Mouse (Mus musculus): ENCODE data around the gene Borcs6. TPM values are rescaled to one million over a fixed set of nuclear protein-coding genes. Genes with fewer than 3 reads are reported as not detected.
A peak's percentile ranks its signal among the peaks of the same experiment; 100 is the strongest.

The Borcs6 gene
- total RNA-seq, 2 experiments from 2014 or later, result 14.6 to 14.9 TPM

DNA sequence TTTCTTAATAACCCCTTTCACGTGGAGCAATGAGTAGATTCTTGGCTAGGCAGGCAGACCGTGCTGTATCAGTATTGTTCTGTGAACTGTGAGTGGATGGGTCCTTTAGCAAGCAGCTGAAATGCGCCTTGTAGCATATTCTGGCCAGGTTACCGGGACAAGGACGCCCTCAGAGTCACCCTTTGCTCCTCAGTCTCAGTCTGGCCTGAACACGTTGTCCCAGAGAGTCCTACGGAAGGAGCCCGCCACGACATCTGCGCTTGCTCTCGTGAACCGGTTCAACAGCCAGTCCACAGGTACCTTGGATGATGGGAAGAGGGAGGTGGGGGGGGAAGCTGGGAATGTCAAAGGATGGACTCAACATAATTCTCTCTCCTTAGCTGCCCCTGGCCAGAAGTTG is 11.9 kb upstream of the Borcs6 start:
- DNase-seq (ENCODE audit: low spot score in 2 of 2), result no peak

DNA sequence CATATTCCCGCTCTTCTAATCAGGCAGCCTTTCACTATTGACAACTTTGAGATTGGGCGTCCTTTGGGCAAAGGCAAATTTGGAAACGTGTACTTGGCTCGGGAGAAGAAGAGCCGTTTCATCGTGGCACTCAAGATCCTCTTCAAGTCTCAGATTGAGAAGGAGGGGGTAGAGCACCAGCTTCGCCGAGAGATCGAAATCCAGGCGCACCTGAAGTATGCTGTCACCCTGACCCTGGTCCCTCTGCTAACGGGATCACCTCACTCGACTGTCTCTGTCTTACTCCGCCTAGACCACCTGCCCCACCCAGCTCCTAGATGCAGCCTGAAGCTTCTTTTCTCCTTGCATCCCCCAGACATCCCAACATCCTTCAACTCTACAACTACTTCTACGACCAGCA is 11.4 kb upstream of the Borcs6 start:
- no peak for DNase-seq (ENCODE audit: low spot score in 2 of 2)

DNA sequence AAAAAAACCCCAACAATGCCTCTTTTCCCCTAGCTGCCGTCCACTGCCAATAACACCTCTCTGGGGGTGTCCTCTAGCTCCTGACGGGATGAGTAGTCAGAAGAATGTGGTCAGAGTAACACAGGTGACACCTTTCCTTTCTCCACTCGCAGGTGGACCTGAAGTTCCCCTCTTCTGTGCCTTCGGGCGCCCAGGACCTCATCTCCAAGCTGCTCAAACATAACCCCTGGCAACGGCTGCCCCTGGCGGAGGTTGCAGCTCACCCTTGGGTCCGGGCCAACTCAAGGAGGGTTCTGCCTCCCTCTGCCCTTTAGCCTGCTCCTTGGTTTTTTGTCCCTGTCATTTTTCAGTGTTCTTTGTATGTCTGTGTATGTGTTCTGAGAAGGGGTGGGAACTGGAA is 8.8 kb upstream of the Borcs6 start:
- no peak for DNase-seq (ENCODE audit: low spot score in 2 of 2)

DNA sequence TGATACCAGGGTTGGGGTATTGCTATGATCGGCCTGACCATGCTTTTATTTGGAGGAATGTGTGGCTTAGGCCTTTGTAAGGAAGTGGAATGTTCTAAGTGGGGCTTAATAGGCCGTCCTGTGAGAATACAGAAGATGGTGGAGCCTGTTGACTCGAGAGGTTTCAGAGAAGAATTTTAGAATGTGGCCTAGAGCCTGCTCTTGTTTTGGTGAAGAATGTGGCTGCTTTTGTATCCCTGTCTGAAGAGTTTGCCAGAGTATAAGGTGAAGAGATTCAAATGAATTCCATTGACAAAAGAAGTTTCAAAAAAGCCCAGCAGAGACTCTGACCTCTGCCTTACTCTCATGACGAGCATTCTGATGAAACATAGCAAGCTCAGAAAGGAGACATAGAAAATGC is 7.7 kb upstream of the Borcs6 start:
- no peak for DNase-seq (ENCODE audit: low spot score in 2 of 2)

DNA sequence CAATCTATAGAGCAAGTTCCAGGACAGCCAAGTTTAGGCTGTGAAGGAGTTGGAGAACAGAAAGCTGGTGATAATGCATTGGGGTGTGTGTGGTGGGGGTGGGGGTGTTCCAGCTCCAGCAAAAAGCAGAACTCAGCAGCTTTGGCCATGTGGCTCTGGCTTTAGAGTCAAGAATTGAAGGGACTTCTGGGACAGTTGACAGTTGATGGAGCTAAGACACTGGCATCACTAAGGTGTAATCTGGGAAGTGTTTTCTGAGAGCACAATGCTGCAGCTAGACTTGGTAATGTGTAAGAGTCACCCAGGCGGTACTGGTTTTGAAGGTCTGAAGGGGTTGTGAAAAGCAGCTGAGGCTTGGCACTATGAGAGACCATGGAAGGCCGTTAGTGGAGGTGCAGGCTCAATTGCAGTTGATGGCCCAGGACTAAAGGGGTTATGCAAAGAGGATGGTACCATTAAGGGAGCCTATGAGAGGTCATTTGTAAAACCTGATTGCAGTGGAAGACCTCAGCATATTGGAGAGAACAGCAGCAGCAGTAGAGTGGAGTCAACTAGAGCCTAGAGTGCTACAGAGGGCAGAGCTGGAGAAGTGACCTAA is 6.6 kb upstream of the Borcs6 start:
- DNase-seq (ENCODE audit: low spot score in 2 of 2), result no peak

DNA sequence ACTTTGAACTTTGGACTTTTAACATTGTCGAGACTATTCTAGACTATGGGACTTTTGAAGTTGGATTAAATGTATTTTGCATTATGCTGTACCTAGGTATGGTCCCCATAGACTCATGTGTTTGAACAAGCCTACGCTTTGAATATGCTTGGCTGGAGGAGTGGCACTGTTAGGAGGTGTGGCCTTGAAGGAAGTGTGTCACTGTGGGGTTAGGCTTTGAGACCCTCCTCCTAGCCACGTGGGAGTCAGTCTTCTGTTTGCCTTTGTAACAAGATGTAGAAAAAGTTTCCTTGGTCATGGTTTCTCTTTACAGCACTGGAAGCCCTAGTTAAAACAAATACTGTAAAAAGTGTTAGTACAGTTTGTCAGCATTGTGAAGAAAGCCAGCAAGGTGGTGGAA is 5.7 kb upstream of the Borcs6 start:
- no peak for DNase-seq (ENCODE audit: low spot score in 2 of 2)

DNA sequence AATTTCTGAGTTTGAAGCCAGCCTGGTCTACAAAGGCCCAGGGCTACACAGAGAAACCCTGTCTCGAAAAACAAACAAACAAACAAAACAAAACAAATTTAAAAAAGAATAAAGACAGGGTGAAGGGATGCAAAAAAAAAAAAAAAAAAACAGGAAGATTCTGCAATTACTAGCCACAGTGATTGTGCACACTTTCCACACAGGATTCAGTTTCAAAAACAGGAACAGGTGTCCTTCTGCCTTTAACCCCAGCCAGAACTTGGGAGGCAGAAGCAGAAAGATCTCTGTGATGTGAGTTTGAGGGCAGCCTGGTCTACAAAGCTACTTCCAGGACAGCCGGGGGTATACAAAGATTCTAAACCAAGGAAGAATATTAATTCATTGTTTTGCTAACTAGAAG is 1.3 kb upstream of the Borcs6 start:
- DNase-seq (ENCODE audit: low spot score in 2 of 2), result no peak

DNA sequence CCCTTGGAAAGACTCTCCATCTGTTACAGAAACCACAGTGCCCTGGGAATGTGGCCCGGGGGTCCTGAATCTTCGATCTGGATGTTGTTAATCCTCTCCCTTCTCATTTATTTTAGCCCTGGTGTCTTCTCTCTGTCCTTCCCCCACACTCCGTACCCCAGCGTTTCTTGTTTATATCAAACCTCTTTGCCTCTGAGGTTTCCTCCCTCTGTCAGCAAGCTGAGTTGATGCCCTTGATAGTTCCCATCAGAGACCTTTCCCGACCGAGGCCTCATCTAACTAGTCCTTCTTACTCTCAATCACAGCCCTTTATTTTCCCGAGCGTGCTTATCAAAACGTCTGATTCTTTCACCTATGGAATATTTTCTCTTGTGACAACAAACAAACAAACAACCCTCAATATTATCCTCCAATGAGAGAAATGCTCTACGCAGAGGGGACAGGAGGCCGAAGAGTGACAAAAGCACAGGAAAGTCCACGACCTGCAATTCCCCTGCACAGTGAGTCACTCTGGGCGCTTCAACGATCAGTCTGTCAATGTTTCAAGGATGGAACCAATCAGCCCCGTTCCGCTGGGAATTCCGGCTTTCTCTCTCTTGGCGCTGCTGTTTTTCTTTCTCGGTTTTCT is 674 bp upstream of the Borcs6 start:
- no peak for DNase-seq (ENCODE audit: low spot score in 2 of 2)

DNA sequence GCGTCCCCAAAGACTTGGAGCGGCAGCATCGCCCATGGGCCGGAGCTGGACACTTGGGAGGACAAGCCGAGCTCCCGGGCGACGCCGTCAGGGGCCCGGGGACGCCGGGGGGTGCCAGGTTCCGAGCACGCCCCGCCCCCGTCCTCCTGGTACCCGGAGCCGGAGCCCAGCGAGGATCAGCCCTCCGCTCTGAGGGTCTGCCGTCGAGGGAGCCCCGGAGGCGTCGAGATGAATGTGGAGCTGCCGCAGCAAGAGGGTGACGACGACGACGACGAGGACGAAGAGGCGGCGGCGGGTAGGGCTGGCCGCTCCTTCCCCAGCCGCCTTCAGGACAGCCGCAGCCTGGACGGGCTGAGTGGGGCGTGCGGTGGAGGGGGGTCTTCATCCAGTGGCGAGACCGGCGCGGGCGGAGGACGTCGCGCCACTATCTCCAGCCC is 476 bp downstream of the Borcs6 start:
- DNase-seq (ENCODE audit: low spot score in 2 of 2), result peak; percentile 47 to 67

DNA sequence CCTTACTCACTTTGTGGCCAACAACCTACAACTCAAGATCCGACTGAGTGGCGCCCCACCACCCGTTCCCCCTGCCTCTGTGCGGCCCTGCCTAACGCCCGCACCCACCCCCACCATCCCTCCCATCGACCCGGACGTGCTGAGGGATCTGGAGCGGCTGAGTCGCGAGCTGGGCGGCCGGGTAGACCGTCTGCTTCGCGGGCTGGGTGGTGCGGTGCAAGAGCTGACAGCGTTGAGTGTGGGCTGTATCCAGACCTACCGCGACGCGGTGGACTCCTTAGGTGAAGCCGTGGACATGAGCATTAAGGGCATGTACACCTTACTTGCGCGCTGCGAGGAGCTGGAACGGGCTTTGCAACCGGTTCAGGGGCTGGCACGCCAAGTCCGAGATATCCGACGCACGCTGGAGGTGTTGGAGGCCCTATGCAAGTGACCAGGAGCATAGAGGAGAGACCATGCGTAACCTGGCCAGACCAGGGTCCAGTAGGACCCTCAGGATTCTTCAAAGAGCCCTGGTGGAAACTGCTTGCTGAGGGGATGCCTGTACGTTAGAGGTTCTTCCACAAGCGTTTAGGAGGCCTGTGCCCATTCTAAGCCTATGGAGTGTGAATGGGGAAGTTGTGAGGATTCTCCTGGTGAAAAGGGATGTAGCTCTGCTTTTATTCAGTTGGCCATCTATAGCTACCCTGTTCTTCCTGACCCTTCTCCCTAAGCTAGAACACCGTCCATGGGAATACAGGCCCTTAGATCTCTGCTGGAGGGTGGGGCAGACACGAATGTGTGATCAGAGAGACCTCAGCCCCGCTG is 1.1 kb downstream of the Borcs6 start:
- DNase-seq (ENCODE audit: low spot score in 2 of 2), result peak in 1 of 2 experiments; percentile 52

DNA sequence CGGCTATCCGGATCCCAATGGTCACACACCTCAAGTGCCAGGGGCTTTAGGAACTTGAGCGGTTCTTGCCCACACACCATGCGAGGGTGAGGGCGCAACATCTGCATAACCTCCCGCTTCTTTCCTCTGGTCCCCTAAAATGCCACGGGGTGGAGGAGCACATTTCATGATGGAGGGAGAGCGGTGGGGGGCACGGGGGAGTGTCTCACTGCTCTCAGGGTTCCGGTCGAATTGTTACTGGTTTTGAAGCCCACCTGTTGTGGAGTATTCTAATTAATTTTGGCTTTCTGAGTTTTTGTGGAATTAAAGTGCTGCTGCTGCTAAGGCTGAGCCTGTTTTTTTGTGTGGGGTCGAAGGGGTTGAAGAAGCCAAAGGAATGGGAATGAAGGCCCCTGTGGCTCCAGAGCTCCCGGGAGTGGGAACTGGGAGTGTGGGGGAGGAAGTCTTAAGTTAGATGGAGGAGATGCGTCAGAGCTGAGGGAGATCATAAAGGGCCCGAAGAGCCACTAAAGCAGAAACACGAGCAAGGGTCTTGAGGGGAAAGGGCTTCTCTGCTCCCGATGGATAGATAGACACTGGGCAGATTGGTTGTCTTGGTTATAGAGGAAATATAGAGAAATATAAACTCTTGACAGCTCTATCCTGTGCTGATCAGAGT is 1.9 kb downstream of the Borcs6 start:
- no peak for DNase-seq (ENCODE audit: low spot score in 2 of 2)

DNA sequence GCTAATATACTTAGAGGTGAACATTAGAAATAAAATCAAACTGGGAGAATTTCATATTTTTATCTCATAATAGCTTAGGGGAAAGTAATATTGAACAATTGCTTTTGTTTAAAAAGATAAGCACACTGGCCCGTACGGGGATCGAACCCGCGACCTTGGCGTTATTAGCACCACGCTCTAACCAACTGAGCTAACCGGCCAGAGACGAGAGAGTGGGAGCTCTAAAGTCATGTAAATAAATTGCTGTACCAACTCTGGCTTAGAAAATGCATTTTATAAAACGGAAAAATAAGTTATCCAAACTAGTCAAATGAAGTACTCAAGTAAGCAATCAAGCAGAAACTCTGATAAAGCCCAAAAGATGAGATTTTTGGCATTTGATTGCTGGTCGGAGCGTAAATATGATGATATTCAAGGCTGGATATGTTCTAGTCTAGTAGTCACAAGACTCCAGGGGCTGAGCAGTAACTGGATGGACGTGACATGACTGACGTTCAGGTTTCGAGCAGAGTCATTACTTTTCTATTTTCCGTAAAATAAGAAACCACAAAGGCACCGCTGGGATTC is 2.8 kb downstream of the Borcs6 start:
- peak; percentile 58 to 64 for DNase-seq (ENCODE audit: low spot score in 2 of 2)

DNA sequence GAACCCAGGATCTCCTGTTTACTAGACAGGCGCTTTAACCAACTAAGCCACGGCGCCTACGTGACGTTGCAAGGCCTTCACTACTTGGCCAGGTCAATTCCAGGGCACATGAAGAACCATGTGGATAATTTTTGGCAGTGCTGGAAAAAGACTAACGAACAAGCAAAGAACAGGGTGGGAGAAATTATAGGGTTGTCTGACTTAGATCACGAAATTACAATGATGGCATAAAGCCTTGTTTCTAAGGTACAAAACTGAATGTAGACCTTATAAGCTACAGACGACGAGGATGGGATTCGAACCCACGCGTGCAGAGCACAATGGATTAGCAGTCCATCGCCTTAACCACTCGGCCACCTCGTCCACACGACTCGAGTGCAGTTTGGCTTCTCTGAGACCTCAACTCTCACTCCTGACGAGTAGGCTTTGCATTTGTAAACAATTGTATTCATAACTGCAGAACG is 3.3 kb downstream of the Borcs6 start:
- peak; percentile 83 to 89 for DNase-seq (ENCODE audit: low spot score in 2 of 2)

DNA sequence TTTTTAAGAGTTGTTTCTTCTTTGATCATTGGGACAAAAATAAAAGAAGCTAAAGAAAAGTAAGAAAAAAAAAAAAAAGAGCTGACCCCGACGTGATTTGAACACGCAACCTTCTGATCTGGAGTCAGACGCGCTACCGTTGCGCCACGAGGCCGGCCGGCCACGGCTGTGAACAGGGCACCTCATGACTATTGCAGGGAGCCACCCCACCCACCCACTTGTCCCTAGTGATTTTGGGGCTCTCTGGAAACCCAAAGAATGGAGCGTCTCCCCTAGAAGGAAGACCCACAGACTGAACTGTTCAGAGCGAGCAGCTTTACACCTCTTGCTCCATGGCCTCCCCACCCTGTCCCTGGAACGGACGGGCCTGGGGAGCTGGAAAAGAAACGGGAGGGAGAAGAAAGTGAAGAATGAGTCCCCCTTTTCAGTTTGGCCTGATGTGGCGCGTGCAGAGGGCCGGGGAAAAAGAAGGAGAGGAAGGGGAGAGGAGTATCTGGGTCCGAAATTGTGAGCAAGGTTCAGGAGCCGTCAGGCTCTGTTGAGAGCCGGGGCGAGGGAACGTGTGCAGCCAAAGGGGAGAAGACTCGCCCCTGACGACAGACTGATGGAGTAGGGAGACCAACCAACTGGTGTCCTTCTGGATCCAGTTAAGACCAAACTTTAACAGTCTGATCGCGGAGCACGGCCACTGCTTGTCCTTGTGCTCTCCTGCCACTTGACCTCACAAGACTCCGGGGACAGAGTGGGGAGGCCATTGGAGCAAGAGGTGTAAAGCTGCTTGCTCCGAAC is 4.1 kb downstream of the Borcs6 start:
- peak; percentile 86 to 88 for DNase-seq (ENCODE audit: low spot score in 2 of 2)

DNA sequence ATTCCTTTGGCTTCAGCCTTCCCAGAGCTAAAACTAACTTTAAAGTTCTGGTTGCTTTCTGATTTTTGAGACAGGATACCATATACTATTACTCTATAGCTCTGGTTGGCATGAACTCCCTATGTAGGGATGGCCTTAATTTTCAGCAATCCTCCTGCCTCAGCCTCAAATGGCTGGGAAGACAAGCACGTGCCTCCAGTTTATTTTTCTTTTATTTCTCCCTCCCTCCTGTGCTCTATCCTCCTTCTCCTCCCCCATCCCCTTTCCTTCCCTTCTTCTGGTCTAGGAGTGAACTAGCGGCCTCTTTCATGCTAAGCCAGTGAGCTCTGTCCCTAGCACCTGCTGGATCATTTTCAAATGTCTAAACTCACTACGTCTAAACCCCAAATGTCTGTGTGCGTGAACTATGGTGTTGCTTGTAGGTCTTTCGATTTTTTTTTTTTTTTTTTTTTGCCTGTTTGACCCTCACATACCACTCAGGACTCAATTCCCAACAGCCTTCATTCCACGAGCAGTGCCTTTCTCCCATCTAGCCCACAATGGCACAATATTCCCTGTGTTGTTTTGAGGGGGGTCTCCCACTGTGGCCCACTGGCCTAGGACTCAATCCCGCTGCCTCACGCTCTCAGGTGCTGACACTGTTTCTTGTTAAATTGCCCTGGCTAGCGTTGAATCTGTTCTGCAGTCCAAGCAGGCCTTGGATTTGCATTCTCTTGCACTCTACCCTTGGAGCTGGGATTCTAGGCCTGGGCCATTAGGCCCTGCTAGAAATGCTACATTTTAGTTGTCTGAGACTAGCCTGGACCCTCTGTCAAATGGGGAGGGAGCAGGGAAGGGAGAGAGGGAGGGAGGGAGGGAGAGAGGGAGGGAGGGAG is 5.0 kb downstream of the Borcs6 start:
- DNase-seq (ENCODE audit: low spot score in 2 of 2), result no peak

DNA sequence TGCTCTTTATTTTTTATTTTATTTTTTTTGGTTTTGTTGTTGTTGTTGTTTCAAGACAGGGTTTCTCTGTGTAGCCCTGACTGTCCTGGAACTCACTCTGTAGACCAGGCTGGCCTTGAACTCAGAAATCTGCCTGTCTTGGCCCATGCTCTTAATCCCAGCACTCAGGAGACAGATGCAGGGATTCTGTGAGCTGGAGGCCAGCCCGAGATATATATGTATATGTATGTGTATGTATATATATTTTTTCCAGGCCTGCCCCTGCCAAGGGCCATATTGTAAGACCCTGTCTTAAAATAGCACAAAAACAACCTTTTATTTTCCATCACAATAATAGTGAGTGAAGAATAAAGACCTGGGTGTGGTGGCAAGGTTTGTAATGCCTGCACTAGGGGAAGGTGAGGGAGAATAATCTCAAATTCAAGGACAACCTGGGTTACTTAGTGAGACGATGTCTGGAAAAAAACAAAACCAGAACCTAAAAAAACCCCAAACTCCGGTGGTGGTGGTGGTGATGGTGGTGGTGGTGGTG is 5.9 kb downstream of the Borcs6 start:
- no peak for DNase-seq (ENCODE audit: low spot score in 2 of 2)

DNA sequence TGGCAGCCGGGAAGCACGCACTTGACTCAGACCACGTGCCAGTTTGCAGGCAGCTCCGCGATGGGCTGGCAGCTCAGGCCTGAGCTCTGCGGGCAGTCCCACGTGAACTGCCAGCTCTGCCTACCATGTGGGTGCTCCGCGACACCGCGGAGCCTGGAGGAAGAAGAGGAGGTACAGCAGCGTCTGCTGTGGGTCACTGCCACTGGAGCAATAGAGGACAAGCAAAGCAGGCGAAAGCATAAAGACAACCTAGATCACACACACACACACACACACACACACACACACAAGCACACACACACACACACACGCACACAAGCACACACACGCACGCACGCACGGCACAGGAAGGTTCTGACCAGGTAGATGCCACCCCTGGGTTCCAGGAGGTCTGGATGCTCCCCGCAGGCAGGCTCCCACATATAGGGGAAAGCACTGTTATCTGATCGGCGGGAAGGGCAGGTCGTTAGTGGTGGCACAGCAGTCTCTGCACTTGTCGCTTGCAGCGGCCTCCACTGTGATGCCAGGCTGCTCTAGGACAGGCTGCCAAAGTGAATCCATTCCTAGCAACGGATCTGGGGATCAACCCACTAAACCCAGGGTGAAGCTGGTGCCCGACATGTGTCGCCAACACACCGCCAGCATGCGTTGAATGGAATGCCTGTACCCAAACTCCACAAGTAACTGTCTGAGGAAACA is 6.8 kb downstream of the Borcs6 start:
- no peak for DNase-seq (ENCODE audit: low spot score in 2 of 2)

DNA sequence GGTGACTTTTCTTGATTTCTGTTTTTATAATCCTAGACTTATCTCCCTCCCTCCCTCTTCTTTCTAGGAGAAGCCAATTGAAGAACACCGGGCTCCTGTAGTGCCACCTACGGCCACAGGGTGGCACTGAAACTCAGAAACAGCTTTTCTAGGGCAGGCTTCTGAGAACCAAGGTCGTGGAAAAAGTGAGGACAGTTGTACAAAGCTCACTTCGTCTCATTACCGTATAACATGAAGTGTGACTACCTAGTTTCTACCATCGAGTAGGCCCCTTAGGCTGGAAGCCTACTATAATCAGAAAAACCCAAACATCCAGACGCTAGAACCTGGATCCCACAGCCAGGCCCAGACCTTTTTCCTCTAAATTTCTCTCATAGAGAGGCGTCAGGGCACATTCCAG is 7.4 kb downstream of the Borcs6 start:
- DNase-seq (ENCODE audit: low spot score in 2 of 2), result peak; percentile 83 to 85

DNA sequence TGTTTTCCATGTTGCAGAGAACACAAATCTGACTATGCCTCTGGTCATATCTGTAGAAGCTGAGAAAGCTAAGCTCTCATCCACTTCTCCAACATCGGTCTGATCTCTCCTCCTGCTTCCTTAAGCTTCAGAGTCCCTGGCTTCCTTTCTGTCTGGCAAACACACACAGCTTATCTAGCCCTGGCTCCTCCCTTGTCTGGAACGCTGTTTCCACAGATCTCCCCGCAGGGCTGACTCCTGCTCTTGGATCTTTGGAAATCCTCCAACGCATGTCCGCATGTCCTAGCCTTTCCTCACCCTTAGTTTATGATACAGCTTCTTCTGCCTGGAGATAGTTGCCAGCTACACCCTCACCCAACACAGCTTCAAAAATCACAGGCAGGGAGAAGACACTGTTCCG is 8.1 kb downstream of the Borcs6 start:
- no peak for DNase-seq (ENCODE audit: low spot score in 2 of 2)
